Mouse (Mus musculus) ES-E14 (cell line): ENCODE results near the gene Gm29776. TPM values are rescaled to one million over a fixed set of nuclear protein-coding genes. Genes with fewer than 3 reads are reported as not detected.

Experiments
- DNase-seq: peaks from one replicate; pipeline ENCODE4 v3.0.0-alpha.2; 2013; ENCODE audit warnings: low read depth, low spot score
- H3K27ac ChIP-seq: 2 replicates; pipeline ENCODE4 v1.5.1; 2012; ENCODE audit warnings: low read depth, mild to moderate bottlenecking, low read length, moderate library complexity, mixed read lengths; ENCODE audit not compliant: poor library complexity, insufficient read depth, severe bottlenecking
- H3K36me3 ChIP-seq: 2 replicates; pipeline ENCODE4 v1.6.1; 2012; ENCODE audit warnings: mild to moderate bottlenecking, low read length, moderate library complexity, mixed read lengths; ENCODE audit not compliant: control insufficient read depth, poor library complexity, insufficient read depth, severe bottlenecking
- H3K4me1 ChIP-seq, 2 experiments: fragments of 150-350 bp in 1 of 2; sonication (generic) in 1 of 2; 2 replicates each; pipeline ENCODE4 v1.6.1; 2012; ENCODE audit warnings: low read length in 2 of 2, mild to moderate bottlenecking in 1 of 2, mixed read lengths in 1 of 2; ENCODE audit not compliant: control insufficient read depth in 2 of 2, insufficient read depth in 2 of 2, poor library complexity in 1 of 2
- H3K4me3 ChIP-seq, 2 experiments: fragments of 150-350 bp in 1 of 2; sonication (generic) in 1 of 2; 2 replicates each; pipeline ENCODE4 v1.5.1; 2012; ENCODE audit warnings: low read length in 2 of 2, low read depth in 1 of 2, mild to moderate bottlenecking in 1 of 2, mixed read lengths in 1 of 2; ENCODE audit not compliant: insufficient read depth in 1 of 2, poor library complexity in 1 of 2, severe bottlenecking in 1 of 2
- H3K9ac ChIP-seq: 2 replicates; pipeline ENCODE4 v1.6.1; 2012; ENCODE audit warnings: low read depth, mild to moderate bottlenecking, low read length, mixed read lengths; ENCODE audit not compliant: poor library complexity, insufficient read depth, severe bottlenecking
- H3K9me3 ChIP-seq: fragments of 150-350 bp; sonication (generic); 2 replicates; pipeline ENCODE4 v1.6.1; 2012; ENCODE audit warnings: low read depth, mild to moderate bottlenecking, low read length; ENCODE audit not compliant: control insufficient read depth, insufficient read depth
- CHD2 ChIP-seq: IDR thresholded peaks from 2 replicates; pipeline ENCODE4 v1.6.1; 2014; ENCODE audit warnings: mild to moderate bottlenecking, low read depth, low read length, inconsistent platforms
- HCFC1 ChIP-seq: IDR thresholded peaks from 2 replicates; pipeline ENCODE4 v1.6.1; 2012; ENCODE audit warnings: low read length, inconsistent platforms, borderline replicate concordance; ENCODE audit not compliant: insufficient read depth
- MAFK ChIP-seq: IDR thresholded peaks from 2 replicates; pipeline ENCODE4 v1.6.1; 2014; ENCODE audit warnings: mild to moderate bottlenecking, low read depth, low read length, inconsistent platforms; ENCODE audit not compliant: insufficient read depth
- ZC3H11A ChIP-seq: IDR thresholded peaks from 2 replicates; pipeline ENCODE4 v1.6.1; 2012; ENCODE audit warnings: low read depth, mild to moderate bottlenecking, inconsistent platforms, low read length, borderline replicate concordance
- ZNF384 ChIP-seq: IDR thresholded peaks from 2 replicates; pipeline ENCODE4 v1.6.1; 2012; ENCODE audit warnings: low read depth, low read length, inconsistent platforms
- in situ Hi-C, 2 experiments: fragments of 600-800 bp; cut with MboI; formaldehyde crosslinking; loops; one replicate each; pipeline ENCODE4 v1.15.1; 2025; ENCODE audit warnings: low sequenced_read_pairs in 2 of 2, inconsistent platforms in 1 of 2; ENCODE audit not compliant: unreplicated experiment in 2 of 2
- total RNA-seq: library from RNA; depleted of rRNA; stranded (reverse); fragments of 300-350 nt; gene quantifications from 2 replicates; pipeline ENCODE4 v1.2.3, GENCODE M21; 2012

Gm29776 gene
- total RNA-seq, 1 experiment = 0.09 TPM

GRCm38 (mm10) chr14:54720654-54721350 lies 22.2 kb upstream of the Gm29776 start:
- Histone ChIP-seq H3K36me3 (no peaks in the 10 kb centered on the region), H3K9ac (no peak overlapping the region), H3K4me3 (no peak overlapping the region), H3K9me3 (no peaks in the 10 kb centered on the region), H3K4me1 (no peaks in the 10 kb centered on the region), H3K27ac (no peak overlapping the region)
- no peak for DNase-seq
- TF ChIP-seq MAFK (no peak), ZNF384 (no peak), HCFC1 (no peak), CHD2 (no peak), ZC3H11A (no peak)
- in situ Hi-C loops = no loop called here

GRCm38 (mm10) chr14:54720041-54720440 lies 21.4 kb upstream of the Gm29776 start:
- no peak for DNase-seq
- no peak overlapping the region for H3K27ac ChIP-seq
- H3K36me3 ChIP-seq = no peaks in the 10 kb centered on the region
- H3K4me3 ChIP-seq = no peak overlapping the region
- H3K9ac ChIP-seq = no peak overlapping the region
- no peaks in the 10 kb centered on the region for H3K9me3 ChIP-seq
- TF ChIP-seq CHD2 (no peak), ZNF384 (no peak), ZC3H11A (no peak), HCFC1 (no peak), MAFK (no peak)
- in situ Hi-C loops = no loop called here
- no peaks in the 10 kb centered on the region for H3K4me1 ChIP-seq

GRCm38 (mm10) chr14:54715402-54715801 lies 16.8 kb upstream of the Gm29776 start:
- Histone ChIP-seq H3K4me3 (no peak overlapping the region), H3K27ac (no peak overlapping the region), H3K9ac (no peak overlapping the region), H3K9me3 (no peaks in the 10 kb centered on the region), H3K36me3 (no peaks in the 10 kb centered on the region), H3K4me1 (peaks cover 0 to 7% of the 10 kb centered on the region in 2 experiments; a peak in 1 of 4 replicates)
- in situ Hi-C loops = loop anchor here (5.0 to 10.0 kb wide), 2 partner anchors 67 to 69 kb away; partner anchors contain the start of gene Slc7a8 (in 2 of the 2)
- no peak for DNase-seq
- TF ChIP-seq CHD2 (no peak), ZC3H11A (no peak), MAFK (no peak), HCFC1 (no peak), ZNF384 (no peak)

- peak; percentile 42 for DNase-seq
- Histone ChIP-seq H3K4me3 (peak overlapping the region; percentile 23 to 41; a peak in 3 of 4 replicates), H3K9me3 (no peaks in the 10 kb centered on the region), H3K27ac (no peak overlapping the region), H3K4me1 (peaks cover 0 to 7% of the 10 kb centered on the region in 2 experiments; a peak in 1 of 4 replicates), H3K9ac (0 out of 2 replicates have a peak overlapping the region, but pooled peaks have one; percentile 27), H3K36me3 (no peaks in the 10 kb centered on the region)
- no peak for TF ChIP-seq CHD2
- TF ChIP-seq ZC3H11A = no peak
- no peak for TF ChIP-seq MAFK
- no peak for TF ChIP-seq HCFC1
- TF ChIP-seq ZNF384 = no peak
- in situ Hi-C loops = loop anchor here (5.0 to 10.0 kb wide), 2 partner anchors 68 to 70 kb away; partner anchors contain the start of gene Slc7a8 (in 2 of the 2)
These were observed 16.0 kb upstream of the Gm29776 start for GRCm38 (mm10) chr14:54714617-54715081.

- no peak overlapping the region for H3K9ac ChIP-seq
- H3K4me3 ChIP-seq = peak overlapping the region; percentile 23 to 41; a peak in 3 of 4 replicates
These were observed 15.5 kb upstream of the Gm29776 start for GRCm38 (mm10) chr14:54714121-54714520.

More at GRCm38 (mm10) chr14:54714121-54714520, 15.5 kb upstream of the Gm29776 start:
- no peaks in the 10 kb centered on the region for H3K9me3 ChIP-seq
- TF ChIP-seq HCFC1 (no peak; the same call in 1 of the 2 replicates), MAFK (0 out of 2 replicates have a peak, but pooled peaks have one; percentile 2), CHD2 (no peak), ZNF384 (no peak), ZC3H11A (peak; percentile 86)
- H3K4me1 ChIP-seq = peaks cover 0 to 7% of the 10 kb centered on the region in 2 experiments; a peak in 1 of 4 replicates
- peak; percentile 91 for DNase-seq
- in situ Hi-C loops = loop anchor here in 1 of 2 experiments (10.0 kb wide), 1 partner anchor 71 kb away; the partner anchor contains the start of gene Slc7a8
- no peak overlapping the region for H3K27ac ChIP-seq
- H3K36me3 ChIP-seq = no peaks in the 10 kb centered on the region
